Mouse (Mus musculus) left cerebral cortex, adult 9 months (tissue): Measurements from ENCODE around the gene Angptl2.

ENCODE experiments used
- DNase-seq, 2 experiments: peaks; one replicate each; pipeline ENCODE4 v3.0.0; 2022; ENCODE audit warnings: low spot score in 2 of 2

Gene Angptl2

DNA sequence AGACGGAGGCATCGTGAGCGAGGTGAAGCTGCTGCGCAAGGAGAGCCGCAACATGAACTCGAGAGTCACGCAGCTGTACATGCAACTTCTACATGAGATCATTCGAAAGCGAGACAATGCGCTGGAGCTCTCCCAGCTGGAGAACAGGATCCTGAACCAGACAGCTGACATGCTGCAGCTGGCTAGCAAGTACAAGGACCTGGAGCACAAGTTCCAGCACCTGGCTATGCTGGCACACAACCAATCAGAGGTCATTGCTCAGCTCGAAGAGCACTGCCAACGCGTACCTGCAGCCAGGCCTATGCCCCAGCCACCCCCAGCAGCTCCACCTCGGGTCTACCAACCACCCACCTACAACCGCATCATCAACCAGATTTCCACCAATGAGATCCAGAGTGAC lies 12.7 kb downstream of the Angptl2 start:
- no peak for DNase-seq

DNA sequence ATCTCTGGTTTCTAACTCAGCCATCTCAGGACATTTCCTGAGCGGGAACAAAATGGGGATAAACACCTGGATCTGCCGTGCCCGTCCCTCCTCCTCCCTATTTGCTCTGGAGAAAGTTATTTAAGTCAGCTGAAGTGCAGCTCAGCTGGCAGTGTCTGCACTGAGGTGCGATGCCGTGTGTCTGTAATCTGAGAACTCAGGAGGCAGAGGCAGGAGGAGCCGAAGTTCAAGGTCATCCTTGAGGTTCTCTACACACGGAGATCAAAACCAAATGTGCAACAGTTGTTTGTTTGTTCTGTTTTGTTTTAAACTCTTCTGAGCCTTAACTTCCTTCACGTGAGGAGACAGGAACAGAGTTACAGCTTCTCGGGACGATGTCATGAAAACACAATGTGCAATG lies 14.8 kb downstream of the Angptl2 start:
- no peak for DNase-seq

GRCm38 (mm10) chr2:33231788-33232187 lies 15.9 kb downstream of the Angptl2 start:
- DNase-seq, result no peak

DNA sequence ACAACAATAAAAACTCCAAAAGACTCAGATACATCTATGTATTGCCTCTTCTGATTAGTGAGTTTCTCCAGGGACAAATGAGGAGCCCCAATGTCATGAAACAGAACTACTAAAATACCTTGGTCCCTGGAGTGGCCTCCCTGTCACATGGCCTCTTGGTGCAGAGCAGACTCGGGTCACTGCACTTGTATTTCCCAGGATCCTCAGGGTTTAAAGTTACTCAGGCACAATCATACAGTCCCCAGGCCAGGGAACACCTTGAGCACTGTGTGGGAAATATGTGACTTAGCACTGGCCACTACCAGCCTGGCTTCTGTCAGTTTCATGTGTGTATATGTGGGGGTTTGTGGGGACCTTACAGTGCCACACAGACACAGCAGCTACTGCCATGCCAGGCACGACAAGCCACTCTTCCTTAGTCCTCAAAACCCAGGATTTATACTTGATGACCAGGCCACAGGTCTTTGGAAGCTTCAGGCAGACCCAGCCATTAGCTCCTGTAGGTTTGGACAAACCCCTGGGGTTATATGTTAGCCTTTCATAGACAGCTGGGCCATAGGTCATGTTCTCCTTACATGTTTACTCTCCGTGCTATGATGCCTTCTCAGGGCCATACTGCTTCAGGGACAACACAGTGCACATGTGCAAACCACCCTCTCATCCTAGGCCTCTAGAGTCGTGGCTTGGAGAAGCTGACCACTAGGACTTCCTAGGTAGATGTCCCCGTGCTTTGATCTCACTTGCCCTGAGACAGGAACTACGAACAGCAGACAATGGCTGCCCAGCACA lies 17.1 kb downstream of the Angptl2 start:
- DNase-seq, result no peak

DNA sequence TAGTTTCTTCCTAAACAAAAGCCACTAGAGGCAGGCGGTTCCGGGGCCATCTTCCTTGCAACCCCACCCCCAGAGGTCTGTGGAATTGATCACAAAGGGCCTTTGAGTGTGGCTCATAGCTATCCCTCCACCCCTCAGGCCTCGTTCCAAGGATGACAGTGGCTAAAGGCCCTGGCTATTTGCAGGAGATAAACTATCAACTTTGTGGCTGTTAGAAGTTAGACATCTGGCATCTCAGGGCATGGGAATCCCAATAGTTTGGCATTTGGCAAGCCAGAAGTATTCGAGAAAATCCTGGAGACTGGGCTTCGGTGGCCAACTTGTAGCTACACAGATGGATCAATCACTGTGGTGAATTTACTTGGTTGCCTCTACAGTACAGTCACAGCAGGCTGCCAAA lies 18.0 kb downstream of the Angptl2 start:
- DNase-seq, result no peak

- no peak for DNase-seq
Measured at GRCm38 (mm10) chr2:33234848-33235247, 19.0 kb downstream of the Angptl2 start.

DNA sequence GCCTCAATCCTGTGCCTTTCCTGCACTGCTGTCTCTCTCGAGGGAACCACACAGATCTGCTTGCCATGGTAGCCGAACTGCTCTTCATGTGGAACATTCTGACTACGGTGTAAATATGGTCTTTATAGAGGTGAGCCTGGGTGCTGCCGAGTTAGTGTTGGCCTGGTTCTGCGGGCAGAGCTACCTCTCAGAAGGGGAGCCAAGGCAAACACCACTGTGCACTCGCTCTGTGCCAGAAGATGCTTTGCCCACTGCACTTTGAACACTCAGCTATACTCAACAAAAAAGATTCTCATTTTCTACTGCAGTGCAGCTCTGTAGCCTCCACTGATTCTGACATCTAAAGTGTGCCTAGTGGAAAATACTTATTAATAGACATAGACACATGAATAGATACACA lies 21.7 kb downstream of the Angptl2 start:
- DNase-seq, result no peak

- no peak for DNase-seq
Measured at GRCm38 (mm10) chr2:33244880-33245279, 29.0 kb downstream of the Angptl2 start.

DNA sequence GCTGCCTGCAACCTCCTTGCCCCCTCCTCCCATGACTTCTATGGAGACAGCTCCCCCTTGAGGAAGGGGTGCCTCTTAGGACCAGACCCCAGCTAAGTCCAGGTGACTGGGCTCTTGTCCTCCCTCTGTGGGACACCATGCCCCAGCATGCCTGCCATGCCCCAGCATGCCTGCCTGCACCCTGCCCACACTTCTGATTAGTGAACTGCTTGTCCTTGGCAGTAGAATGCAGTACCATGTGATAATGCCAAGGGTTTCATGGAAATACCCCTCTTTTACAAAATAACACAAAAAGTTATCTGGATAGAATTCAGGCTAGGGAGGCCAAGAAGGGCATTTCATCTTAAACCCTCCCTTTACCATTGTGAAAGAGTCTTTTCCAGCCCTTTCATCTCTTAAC lies 29.5 kb downstream of the Angptl2 start:
- DNase-seq, result no peak

- DNase-seq, result no peak
Measured at GRCm38 (mm10) chr2:33246841-33247240, 31.0 kb downstream of the Angptl2 start.

DNA sequence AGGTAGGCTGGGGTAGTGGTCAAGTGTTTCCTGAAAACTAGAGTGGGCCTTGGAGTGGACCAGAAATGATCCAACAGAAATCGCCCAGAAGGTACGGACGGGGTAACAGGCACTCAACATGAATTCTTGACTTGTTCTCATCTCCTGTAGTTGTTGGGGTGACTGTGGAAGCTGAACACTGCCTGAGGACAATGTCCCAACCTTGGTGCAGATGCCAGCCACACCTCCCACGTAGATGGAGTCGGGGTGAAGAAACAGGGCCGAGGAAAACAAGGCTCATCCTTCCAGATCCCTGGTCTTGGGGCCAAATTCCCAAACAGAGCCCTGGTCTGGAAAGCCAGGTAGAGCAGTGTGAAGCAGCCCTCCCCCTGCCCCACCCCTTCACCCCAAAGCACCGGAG lies 32.7 kb downstream of the Angptl2 start:
- no peak for DNase-seq

DNA sequence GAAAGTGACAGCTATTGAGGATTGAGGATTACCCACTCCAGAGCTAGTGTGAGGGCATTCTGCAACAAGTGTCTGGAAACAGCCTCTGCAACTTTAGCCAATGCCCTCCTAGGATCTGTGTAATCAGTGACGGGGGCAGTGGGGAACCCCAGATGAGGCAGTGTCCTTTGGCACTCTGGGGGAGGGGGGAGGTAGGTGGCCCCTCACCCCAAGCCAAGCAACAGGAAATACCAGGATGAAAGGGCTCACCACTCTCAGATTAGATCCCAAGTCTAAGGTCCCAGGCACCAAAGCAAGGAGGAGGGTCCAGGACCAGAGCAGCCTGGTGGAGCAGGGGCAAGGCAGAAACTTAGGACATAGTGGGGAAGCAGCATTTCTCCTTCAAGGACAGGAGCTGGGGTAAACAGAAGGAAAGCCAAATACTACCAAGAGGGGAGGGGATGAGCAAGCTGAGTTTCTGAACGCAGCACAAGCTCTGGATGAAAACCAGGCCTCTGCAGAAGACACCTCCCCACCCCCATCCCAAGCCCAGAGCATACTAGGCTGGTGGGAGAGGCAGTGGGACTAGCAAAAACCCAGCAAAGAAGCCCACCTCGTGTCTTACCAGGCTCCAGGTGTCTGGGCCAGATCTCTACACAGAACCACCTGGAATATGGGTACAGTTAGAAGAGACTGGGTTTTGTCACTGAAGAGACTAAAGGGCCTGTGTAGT lies 34.2 kb downstream of the Angptl2 start:
- no peak for DNase-seq

DNA sequence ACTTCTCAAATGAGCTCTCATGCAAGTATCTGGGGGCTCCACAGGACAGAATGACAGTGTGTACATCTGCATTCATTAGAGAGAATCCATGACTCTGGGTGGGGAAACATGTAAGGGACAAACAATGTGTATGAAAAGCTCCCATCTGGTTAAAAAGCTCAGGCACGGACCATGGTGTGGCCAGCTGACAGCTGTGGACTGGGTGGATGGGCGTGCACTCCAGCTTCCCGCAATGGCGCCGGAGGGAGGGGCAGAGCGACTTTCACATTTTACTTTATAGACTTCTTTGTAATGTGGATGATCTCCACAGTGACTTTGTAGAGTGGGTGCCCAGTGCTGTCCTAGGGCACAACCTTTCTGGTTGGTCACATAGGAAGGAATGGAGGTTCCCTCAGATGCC lies 36.9 kb downstream of the Angptl2 start:
- no peak for DNase-seq

DNA sequence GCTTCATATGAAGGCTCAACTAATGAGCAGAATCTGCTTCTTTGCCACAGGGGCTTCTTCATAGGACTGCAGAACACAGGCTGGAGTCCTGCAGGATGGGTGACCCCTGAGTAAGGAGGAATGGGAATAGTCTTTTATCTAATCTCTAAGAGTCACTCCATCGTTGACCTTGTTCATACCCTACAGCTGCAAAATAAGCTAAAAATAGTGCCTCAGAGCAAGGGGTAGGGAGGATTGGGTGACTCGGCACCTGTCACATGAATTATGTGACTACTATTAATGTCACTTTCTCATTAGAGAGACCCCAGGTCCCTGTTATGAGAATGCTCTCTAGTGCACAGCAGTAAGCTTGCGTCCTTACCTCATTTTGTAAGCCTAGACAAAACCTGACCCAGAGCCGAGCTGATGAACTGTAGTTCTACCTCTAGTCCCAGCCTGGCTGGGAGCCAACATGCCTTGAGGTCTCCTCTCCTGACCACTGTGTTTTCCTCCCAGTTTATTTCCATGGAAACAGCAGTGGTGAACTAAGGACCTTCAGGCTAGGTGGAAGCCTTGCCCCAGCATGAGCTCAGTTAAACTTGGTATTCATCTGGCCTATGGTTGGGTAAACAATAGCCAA lies 37.8 kb downstream of the Angptl2 start:
- DNase-seq, result no peak

DNA sequence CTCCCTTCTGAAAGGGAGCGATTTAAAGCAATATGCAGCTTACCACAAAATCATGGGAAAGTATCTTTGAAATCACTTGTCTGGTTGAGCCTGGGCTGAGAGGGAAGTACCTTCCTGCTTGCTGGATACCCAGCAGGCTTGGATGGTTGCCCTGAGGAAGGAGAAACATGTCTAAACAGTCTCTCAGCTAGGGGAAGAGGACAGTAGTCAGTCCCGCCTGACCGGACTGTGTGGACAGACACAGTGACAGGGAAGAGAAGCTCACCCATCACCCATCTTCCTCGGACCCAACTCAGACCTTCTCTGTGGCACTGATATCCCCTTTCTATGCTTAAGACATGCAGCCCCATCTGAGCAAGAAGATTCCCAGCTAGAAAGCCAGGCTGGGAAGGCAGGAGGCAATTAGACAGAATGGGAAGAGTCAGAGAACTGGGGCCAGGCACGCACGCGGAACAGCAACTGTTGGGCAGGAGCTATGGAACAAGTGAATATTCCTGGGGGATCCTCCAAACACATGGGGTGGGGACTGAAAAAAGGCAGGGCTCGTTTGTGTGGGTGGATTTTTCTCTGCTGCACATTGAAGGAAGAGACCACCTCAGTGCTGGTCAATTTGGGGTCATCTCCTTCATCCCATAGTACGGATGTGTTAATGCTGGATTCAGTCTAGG lies 38.6 kb downstream of the Angptl2 start:
- no peak for DNase-seq

- no peak for DNase-seq
Measured at GRCm38 (mm10) chr2:33256769-33257537, 41.1 kb downstream of the Angptl2 start.

- peak; percentile 61 to 79 for DNase-seq
Measured at GRCm38 (mm10) chr2:33260772-33261171, 44.9 kb downstream of the Angptl2 start.

DNA sequence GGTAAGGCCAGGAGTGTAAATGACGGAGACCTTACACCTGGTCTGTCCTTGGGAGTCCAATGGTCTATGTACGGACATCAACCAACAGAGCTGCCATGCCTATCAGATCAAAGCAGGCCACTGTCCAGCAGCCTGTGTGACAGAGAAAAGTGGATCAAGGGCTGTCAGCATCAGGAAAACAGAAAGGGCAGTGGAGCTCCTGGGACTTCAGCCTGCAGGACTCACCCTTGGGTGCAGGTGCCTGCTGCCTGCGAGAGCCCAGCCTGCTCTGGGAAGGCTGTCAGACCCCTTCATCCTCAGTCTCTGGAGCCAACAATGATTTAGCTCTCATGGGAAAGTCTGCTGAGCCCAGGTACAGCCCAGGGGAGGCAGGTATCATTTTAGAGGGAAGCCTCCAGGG lies 45.6 kb downstream of the Angptl2 start:
- DNase-seq, result no peak

DNA sequence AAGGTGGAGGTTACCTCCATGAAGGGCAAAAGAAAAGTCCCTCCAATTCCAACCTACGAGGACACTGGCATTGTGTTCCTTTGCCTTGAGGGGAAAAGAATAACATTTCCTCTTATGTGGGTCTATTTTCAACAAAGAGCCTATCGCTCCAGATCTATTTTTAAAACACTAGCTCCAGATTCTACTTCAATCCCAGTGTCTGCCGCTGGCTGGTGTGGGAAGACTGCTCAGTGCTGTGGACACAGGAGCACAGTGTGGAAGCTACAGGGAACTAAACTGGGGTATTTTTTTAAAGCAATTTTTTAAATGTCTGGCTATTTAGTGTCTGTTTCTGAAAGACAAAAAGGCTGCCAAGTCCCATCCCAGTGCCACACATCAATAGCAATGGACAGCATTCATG lies 49.9 kb downstream of the Angptl2 start:
- DNase-seq, result peak in 1 of 2 experiments; percentile 46

- DNase-seq, result no peak
Measured at GRCm38 (mm10) chr2:33267075-33267474, 51.2 kb downstream of the Angptl2 start.

DNA sequence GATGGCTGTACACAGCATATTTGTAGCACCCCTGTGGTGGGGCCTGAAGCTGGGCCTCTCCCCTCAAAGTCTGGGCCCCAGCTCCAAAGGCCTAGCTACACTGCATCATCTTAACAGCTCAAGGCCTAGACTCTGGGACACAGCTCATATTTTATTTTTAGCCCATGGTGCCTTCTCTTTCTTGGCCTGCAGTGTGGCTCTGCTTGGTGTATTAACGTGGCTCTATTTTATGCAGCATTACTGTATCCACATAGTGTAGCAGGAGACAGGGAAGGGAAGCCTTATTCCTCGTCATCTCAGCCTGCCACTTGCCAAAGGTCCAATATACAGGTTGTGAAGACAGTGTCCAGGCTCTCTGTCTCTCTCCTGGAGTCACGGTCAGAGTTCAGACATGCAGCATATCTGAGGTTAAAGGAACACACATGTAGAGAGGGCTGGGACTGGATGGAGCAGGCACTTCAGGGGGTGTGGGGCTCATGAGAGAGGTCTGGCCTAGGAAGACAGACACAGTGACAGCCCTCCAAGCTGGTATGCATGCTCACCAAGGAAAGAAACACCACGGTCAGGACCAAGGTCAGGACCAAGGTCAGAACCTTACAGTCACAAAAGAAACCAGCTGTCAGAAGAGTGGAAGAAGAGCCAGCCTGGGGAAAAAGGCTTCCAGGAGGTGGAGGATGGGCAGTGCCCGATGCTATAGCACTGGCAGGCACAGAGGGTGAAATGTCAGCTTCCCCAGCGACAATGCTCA lies 52.7 kb downstream of the Angptl2 start:
- no peak for DNase-seq
